Mouse (Mus musculus): ENCODE results near the gene Prdm16. TPM values are rescaled to one million over a fixed set of nuclear protein-coding genes. Genes with fewer than 3 reads are reported as not detected.

Gene Prdm16
- total RNA-seq, 1 experiment from 2014 or later: 6.5 TPM

DNA sequence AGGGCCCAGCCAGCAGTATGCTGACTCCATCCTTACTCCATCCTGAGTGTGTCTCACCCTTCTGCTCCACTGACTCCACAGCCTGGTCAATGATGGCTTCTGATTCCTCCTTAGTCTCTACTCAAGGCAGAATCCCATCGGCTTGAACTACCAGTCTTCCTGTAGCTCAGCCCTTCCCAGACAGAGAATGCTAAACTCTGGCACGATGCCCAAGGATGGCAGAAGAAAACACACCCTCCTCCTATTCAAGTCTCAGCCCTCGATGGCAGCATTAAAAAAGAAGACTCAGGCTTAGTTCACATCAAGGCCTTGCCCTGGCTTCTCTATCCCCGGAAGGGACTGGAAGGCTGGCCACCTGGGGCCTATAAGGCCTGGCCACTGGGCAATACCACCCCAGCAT lies 216.9 kb downstream of the Prdm16 start:
- DNase-seq: no peak

DNA sequence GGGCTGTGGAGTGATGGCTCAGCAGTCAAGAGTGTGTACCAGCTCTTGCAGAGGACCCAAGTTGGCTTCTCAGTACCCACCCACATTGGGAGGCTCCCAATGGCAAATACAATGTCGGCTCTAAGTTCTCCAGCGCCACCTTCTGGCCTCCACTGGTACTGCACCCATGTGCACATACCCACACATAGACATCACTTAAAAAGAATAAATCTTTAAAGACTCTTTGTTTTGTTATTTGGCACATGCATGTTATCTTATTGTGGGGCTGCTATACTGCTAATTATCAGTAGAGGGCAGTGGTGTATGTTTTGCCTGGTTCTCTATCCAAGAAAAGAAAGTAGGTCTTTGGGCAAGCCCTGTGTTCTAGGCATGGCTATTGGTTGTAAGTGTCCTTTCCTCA lies 217.7 kb downstream of the Prdm16 start:
- no peak for DNase-seq

GRCm38 (mm10) chr4:154418327-154418744 lies 218.3 kb downstream of the Prdm16 start:
- no peak for DNase-seq

GRCm38 (mm10) chr4:154416728-154417127 lies 219.9 kb downstream of the Prdm16 start:
- no peak for DNase-seq

DNA sequence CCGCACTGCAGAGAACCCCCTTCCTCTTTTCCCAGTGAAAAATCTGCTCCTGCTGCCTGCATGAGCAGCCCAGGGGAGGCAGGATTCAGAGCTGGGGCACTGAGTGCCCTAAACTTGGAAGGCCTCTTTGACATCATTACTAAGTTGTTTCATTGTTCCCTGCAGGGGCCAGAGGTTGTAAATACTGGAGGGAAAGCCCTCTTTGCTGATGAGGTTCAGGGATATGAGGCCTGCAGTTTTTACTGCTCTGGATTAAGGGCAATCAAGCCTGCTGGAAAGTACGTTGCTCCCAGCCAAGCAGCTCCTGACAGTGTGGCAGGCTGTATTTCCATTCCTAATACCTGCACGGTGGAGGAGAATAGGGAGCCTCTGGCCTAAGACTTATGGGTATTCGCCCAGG lies 221.8 kb downstream of the Prdm16 start:
- DNase-seq: no peak

DNA sequence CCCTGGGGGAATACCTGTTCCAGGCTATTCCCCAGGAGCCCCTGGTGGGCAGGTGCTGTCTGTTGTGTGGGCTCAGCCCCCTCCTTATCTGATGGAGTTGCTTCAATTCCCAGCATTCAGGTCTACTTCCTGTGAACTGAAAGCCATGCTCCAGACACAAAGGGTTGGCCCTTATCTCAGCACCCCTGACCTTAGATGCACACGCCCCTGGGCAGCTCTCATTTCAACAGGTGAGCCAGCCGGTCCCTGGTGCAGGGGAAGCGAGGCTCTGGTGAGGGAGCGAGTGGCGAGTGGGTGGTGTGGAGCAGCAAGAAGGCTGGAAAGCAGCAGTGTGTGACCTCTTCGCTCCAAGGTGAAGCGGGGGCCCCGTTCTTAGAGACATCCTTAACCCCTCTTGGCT lies 226.1 kb downstream of the Prdm16 start:
- DNase-seq: no peak

GRCm38 (mm10) chr4:154409841-154410240 lies 226.8 kb downstream of the Prdm16 start:
- DNase-seq: no peak

GRCm38 (mm10) chr4:154409237-154409721 lies 227.4 kb downstream of the Prdm16 start:
- no peak for DNase-seq

GRCm38 (mm10) chr4:154402948-154403347 lies 233.7 kb downstream of the Prdm16 start:
- no peak for DNase-seq

- DNase-seq: no peak
These were observed 234.4 kb downstream of the Prdm16 start for GRCm38 (mm10) chr4:154401982-154402932.

GRCm38 (mm10) chr4:154401379-154401778 lies 235.3 kb downstream of the Prdm16 start:
- DNase-seq: no peak

DNA sequence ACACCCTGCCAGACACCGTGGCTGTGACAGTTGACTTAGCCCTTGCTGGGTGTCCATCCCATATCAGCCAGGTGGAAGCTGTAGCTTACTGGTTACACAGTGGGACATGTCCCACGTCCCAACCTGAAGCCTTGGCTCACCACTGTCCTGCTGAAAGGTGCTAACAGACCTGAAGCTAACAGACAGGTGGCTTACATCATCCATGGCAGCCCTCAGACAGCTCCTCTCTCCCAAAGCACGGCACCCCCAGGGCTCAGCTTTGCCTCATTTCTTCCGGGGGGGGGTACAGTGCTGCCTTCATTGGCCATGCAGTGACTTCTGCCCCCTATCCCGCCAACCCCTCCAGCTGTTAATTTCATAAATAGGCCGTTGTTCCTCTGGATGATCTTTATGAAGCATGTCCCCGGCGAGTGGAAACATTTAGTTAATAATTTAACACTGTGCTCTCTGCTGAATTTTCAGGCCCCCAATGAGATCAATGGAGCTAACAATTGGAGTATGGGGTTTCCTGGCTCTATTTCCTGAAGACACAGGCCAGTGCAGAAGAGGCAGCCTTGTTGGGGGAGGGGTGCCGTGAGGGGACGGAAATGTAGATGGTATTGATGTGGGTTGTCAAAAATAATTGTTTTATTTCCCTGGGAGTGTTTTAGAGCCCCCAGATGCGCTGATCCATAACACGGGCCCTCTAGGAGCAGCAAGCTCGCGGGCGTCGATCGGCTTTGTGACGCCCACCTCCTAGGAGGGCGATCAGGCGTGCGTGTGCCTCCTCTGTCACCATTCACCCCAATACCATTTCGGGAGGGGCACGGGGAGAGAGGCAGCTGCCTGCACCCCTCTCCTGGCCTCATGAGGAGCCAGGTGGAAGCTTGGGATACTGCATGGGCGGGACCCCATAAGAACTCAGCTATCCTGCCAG lies 236.2 kb downstream of the Prdm16 start:
- no peak for DNase-seq

DNA sequence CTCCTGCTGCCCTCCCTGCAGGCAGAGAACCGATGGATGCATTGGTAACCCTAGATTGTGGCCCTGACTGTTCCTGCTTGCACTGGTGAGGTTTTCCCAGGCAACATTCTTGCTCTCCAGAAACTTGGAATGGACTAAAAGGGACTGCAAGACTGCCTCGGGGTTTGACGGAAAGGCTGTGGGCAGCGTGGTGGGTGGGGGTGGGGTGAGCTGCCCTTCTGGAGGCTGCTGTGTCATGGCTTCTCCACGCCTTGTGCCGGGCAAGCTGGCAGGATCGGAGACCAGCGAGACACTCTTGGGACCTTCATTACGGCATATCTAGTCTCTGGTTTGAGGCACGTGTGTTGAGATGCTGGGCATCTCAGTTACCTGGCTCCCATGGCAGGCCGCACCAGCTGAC lies 237.0 kb downstream of the Prdm16 start:
- DNase-seq: no peak

- DNase-seq: no peak
These were observed 239.9 kb downstream of the Prdm16 start for GRCm38 (mm10) chr4:154396652-154397301.

DNA sequence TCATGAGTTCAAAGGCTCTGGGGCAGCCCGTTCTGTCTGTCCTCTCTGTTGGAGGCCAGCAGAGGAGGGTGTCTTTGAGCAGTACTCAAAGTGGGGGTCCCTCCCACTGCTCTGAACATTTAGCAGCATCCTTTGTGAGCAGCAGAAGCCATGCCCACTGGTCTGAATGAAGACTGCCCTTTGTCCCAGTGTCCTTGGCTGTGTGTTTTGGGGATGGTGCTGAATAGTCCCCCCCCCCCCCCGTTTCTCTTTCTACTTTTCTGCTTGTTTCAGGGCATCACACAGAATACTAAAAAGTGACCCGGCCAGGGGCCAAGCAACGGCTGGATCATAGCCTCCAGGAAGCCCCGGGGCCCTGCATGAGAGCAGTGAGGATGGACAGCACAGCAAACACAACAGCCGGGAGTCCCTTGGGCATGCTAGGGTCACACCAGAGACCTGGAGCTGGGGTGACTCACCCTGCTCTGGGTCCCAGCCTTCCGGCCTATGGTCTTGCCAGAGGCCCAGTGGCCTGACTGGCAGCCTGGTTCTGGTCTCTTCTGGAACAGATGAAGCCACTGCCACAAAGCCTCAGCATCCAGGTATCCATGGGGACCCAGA lies 242.4 kb downstream of the Prdm16 start:
- DNase-seq: no peak

GRCm38 (mm10) chr4:154393196-154394122 lies 243.2 kb downstream of the Prdm16 start:
- DNase-seq: peak; percentile 20

- DNase-seq: no peak
These were observed 244.0 kb downstream of the Prdm16 start for GRCm38 (mm10) chr4:154392641-154393040.

- DNase-seq: no peak
These were observed 246.2 kb downstream of the Prdm16 start for GRCm38 (mm10) chr4:154390333-154391080.

- no peak for DNase-seq
These were observed 247.0 kb downstream of the Prdm16 start for GRCm38 (mm10) chr4:154389641-154390040.

- no peak for DNase-seq
These were observed 249.9 kb downstream of the Prdm16 start for GRCm38 (mm10) chr4:154386810-154387209.
